Mouse (Mus musculus) urinary bladder, adult 18-20 months (tissue): ENCODE data around the gene Snapin.
A peak's percentile ranks its signal among the peaks of the same experiment; 100 is the strongest.

Source experiments
- DNase-seq, 2 experiments: peaks; one replicate each; pipeline ENCODE4 v3.0.0; 2022; ENCODE audit warnings: low spot score in 2 of 2, mixed read lengths in 2 of 2

Snapin gene

DNA sequence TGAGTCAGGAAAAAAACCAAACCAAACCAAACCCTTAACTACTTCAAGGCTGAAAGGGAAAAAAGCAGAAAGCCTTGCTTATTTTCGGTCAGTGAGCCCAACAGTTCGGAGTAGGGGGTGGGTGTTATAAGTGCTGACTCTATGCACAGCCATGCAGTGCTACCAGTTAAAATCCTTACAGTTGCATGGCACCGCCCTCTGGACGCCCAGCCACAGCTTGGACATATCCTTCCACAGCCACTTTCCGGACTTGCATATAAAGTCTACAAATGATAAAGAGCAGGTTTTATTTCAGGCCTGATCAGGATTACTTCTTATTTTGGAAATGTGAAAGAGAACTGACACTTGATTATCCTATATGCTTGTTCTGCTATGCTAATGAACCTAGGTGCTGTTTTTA lies 14.4 kb upstream of the Snapin start:
- no peak for DNase-seq

DNA sequence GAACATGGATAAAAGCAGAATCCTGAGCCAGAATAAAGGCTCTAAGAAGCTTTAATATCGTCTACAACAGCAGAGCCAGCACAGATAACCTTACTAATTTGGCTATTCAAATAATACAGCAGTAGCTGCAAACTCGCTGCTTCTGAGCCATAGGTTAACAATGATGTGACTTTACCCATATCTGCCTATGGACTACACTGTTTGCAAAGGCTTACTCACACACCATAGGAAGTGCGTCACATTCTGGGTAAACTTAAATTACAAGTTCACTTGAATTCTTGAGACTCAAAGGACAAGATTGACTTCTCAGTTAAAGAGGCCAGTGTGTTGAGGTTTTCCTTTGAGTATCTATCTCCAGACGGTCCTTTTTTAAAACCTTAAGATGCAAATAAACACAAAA lies 12.6 kb upstream of the Snapin start:
- DNase-seq = no peak

GRCm38 (mm10) chr3:90497597-90497996 lies 6.8 kb upstream of the Snapin start:
- no peak for DNase-seq

DNA sequence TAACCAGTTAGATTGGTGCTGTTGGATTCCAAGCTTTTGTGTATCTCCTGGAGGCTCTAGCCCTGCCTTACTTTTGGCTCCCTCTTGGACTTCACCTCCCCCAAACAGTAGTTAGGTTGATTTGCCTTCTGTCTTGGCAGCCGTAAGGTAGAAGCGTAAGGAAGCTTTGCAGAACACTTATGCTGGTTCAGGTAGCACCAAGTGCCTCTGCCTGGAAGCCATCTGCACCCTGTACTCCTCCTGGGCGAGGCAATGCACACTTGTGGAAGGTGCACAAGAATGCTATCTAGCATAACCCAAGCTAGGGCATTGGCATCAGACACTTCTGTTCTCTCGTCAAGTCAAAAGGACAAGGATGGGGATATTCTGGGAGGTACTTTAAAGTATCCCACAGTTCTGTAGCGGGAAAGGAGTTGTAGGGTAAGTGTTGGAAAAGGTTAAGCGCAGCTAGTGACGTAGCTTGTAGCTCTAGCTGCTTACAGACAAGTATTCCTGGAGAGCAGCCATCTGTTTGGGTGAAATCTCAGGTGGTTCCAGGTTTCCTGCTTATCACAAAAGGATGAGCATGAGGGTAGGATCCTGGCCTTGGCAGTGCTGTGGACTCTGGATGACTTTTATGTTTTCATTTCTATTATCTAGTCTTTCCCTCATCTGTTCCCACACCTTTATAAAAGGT lies 5.2 kb upstream of the Snapin start:
- no peak for DNase-seq

GRCm38 (mm10) chr3:90493831-90494540 lies 3.2 kb upstream of the Snapin start:
- no peak for DNase-seq

GRCm38 (mm10) chr3:90491350-90491749 lies 517 bp upstream of the Snapin start:
- DNase-seq = no peak

DNA sequence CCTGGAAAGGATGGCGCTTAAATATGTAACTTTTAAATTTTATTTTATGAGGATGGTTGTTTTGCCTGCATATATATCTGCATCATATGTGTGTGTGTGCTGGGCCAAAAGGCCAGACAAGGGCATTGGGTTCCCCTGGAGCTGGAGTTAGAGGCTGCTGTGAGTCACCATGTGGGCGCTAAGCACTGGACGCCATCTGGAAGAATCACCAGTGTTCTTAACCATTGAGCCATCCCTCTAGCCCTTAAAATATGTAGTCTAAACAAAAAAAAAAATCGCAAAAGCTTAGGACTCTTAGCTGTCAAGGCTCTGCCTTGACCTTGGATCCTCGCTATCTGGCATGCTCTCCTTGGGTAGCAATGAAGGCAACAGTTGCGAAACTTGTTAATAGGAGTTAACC lies 2.3 kb downstream of the Snapin start:
- DNase-seq = no peak

GRCm38 (mm10) chr3:90486998-90487397 lies 3.8 kb downstream of the Snapin start:
- no peak for DNase-seq

- peak; percentile 83 to 93 for DNase-seq
These were observed 14.8 kb downstream of the Snapin start, which contains the start of gene Ilf2 for GRCm38 (mm10) chr3:90475831-90476611. Gene Ilf2, plus strand, starts transcription at chr3:90476126.

DNA sequence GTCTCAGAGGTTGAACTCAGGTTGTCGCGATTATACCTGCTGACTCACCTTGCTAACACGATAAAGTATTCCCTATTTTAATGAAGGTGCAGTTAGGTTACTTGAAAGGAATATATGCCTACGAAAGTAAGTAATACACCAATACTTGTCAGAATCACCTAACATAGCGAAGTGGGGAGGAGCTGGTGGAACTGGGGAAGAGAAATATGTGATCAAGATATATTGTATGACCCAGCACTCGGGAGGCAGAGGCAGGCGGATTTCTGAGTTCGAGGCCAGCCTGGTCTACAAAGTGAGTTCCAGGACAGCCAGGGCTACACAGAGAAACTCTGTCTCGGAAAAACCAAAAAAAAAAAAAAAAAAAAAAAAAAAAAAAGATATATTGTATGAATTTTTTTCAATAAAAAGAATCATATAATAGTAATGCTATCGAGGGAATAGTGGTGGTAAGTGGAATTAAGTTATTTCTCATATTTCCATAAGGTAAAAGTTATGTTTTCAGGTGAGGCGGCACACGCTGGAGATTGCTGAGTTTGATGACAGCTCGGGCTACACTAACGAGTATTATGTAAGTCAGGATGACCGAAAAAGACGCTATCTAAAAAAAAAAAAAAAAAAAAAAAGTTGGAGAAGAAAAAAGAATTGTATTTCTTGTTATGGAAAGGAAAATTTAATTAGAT lies 15.5 kb downstream of the Snapin start:
- no peak for DNase-seq

- DNase-seq = no peak
These were observed 18.6 kb downstream of the Snapin start for GRCm38 (mm10) chr3:90472213-90472612.

DNA sequence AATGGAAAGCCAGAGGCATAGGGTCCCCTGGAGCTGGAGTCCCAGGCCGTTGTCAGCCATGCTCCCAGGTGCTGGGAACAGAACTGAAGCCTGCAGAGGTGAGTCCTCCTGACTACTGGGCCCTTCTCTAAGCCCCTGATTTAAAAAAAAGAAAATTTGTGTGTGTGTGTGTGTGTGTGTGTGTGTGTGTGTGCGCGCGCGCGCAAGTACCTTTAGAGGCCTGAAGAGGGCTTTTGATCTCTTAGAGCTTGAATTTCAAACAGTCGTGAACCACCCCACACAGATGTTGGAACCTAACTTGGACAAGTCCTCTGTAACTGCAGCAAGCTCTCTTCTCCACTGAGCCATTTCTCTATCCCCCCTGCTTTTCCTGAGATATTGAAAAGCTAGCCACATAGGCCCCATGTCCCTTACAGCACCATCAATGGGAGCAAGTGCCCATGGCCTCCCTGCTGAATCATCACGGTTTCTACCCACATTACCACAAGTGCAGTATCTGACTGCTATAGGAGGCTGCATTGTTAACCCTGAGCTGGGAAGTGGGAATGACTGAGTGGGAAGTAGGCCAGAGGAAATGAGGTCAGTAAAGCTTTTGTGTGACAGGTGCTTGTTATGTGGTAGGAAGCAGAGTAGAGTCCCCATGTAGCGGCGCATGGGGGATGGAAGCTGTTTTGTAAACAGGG lies 23.1 kb downstream of the Snapin start:
- DNase-seq = no peak

DNA sequence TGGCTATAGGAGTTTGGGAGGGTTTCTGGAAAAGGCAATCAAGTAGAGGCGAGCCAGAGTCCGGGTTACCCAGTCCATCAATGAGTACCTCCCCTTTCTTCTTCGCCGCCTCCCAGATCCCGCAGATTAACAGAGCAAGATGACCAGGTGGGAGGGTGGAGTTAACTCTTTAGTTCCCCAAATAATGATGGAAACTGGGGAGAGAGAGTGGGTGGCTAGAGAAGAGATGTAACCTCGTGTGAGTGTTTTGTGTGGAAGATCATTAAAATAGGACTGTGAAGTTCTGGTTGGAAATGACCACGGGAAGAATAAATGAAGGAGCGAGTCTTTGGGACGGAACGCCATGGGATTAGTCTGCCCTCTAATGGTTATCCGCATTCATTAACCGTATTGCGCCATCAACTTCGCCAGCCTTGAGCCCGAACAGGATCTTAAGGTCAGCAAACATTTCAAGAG lies 24.5 kb downstream of the Snapin start:
- peak; percentile 25 to 54 for DNase-seq

GRCm38 (mm10) chr3:90465686-90466310 lies 25.0 kb downstream of the Snapin start, which contains the start of gene Npr1:
Gene Npr1, minus strand, starts transcription at chr3:90465866.
- peak; percentile 31 for DNase-seq

- peak; percentile 15 to 49 for DNase-seq
These were observed 25.6 kb downstream of the Snapin start for GRCm38 (mm10) chr3:90465081-90465685.

DNA sequence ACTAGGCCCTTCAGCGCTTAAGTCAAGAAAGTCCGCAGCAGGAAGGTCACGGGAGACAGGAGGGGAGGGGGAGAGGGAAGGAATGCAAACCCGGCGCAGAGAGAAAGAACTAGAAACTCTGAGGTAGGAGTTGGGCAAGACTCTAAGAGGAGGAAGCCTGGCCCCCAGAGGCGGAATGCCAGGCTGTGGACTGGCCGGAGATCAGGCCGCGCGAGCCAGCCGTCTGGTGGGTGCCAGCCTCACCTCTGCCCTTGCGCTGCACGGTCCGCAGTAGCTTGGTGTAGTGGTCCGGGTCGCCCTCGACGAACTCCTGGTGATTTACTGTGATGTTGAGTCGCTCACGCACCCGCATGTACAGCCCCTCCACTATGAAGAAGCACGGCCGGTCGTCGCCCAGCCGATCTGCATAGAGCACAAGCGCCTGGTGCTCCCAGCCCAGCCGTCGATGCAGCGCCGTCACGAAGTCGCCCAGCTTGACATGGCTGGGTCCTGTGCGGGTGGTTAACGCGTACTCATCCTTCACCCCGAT lies 26.2 kb downstream of the Snapin start:
- DNase-seq = peak in 1 of 2 experiments; percentile 25

DNA sequence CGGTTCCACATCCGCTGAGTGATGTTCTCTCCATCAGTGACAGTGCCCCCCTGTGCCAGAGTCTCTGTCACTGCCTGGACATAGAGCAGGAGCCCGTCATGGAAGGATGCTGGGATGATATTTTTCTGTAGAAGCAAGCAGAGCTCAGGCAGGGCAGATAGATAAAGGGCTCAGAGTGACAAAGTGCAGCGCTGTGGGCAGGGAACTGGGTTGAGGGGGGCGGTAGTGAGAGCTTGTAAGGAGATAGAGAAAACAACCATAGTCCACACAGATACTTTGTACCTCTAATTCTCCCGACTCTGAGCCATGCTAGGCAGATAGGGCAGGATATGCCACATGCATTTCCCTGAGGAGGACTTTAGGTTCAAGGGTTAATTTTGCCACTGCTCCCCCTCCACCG lies 28.3 kb downstream of the Snapin start:
- no peak for DNase-seq

DNA sequence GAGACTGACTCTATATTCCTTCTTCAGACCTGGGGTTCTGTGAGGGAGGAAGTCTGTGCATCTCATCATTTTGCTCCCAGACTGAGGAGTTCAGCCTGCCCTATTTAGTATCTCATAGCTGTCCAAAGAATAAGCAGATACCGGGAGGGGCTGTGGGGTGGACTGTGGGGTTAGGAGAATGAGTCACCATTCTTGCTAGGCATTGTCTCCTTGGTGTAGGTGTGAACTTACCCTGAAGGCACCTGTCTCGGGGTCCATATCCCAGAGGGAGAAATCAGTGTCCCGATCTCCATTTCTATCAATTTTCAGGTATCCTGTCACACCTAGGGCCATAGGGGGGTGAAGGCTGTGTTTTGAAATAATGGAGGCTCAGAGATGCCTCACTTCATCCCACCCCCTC lies 28.9 kb downstream of the Snapin start:
- no peak for DNase-seq

DNA sequence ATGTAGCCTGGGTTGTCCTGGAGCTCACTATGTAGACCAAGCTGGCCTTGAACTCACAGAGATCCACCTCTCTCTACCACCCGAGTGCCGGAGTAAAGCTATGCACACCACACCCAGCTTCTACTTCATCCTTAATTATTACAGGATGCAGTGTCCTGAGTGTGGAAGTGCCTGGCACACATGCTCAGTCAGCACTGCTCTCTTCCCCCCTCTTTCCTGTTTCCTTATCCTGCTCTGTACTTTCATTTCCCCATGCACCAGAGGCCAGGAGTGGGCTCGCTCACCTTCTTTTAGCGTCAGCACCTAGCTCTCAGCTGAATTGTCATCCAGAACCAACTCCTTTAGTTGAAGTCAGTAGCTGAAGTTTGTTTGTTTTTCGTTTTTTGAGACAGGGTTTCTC lies 30.5 kb downstream of the Snapin start:
- no peak for DNase-seq

- DNase-seq = no peak
These were observed 31.1 kb downstream of the Snapin start for GRCm38 (mm10) chr3:90459727-90460126.
